Mouse (Mus musculus) gastrocnemius, postnatal 4 days (tissue): Measurements from ENCODE around the gene Atp8a2. TPM values are rescaled to one million over a fixed set of nuclear protein-coding genes. Genes with fewer than 3 reads are reported as not detected.

Source experiments
- DNase-seq, 2 experiments: peaks; one replicate each; pipeline ENCODE4 v3.0.0; 2021 to 2022; ENCODE audit warnings: low spot score in 2 of 2, mixed read lengths in 2 of 2
- total RNA-seq, 2 experiments: library from RNA; stranded (reverse); gene quantifications; 2 replicates each; pipeline ENCODE4 v1.2.3; 2021

The Atp8a2 gene
- total RNA-seq, 2 experiments from 2014 or later = 0.91 to 1.1 TPM

- no peak for DNase-seq
These were observed 540.4 kb downstream of the Atp8a2 start for GRCm38 (mm10) chr14:59656591-59656990.

GRCm38 (mm10) chr14:59649337-59649736 is 547.6 kb downstream of the Atp8a2 start:
- no peak for DNase-seq

GRCm38 (mm10) chr14:59648611-59649010 is 548.4 kb downstream of the Atp8a2 start:
- DNase-seq = no peak

- DNase-seq = no peak
These were observed 549.9 kb downstream of the Atp8a2 start for GRCm38 (mm10) chr14:59646826-59647697.

- DNase-seq = no peak
These were observed 552.1 kb downstream of the Atp8a2 start for GRCm38 (mm10) chr14:59644896-59645295.

GRCm38 (mm10) chr14:59644166-59644565 is 552.8 kb downstream of the Atp8a2 start:
- DNase-seq = no peak

- no peak for DNase-seq
These were observed 553.4 kb downstream of the Atp8a2 start for GRCm38 (mm10) chr14:59643582-59643981.

- no peak for DNase-seq
These were observed 555.1 kb downstream of the Atp8a2 start for GRCm38 (mm10) chr14:59641856-59642255.

GRCm38 (mm10) chr14:59638906-59639703 is 557.9 kb downstream of the Atp8a2 start:
- DNase-seq = no peak

- no peak for DNase-seq
These were observed 563.0 kb downstream of the Atp8a2 start for GRCm38 (mm10) chr14:59633988-59634387.

GRCm38 (mm10) chr14:59633295-59633898 is 563.6 kb downstream of the Atp8a2 start:
- no peak for DNase-seq

GRCm38 (mm10) chr14:59632067-59632466 is 564.9 kb downstream of the Atp8a2 start:
- no peak for DNase-seq

GRCm38 (mm10) chr14:59630096-59630495 is 566.9 kb downstream of the Atp8a2 start:
- no peak for DNase-seq

GRCm38 (mm10) chr14:59629308-59629707 is 567.7 kb downstream of the Atp8a2 start:
- no peak for DNase-seq

- peak in 1 of 2 experiments; percentile 42 for DNase-seq
These were observed 569.2 kb downstream of the Atp8a2 start for GRCm38 (mm10) chr14:59627823-59628222.

GRCm38 (mm10) chr14:59627142-59627680 is 569.8 kb downstream of the Atp8a2 start:
- DNase-seq = no peak

GRCm38 (mm10) chr14:59626711-59627110 is 570.3 kb downstream of the Atp8a2 start:
- peak in 1 of 2 experiments; percentile 25 for DNase-seq

- peak; percentile 41 to 70 for DNase-seq
These were observed 571.1 kb downstream of the Atp8a2 start for GRCm38 (mm10) chr14:59625806-59626364.

- peak; percentile 68 to 82 for DNase-seq
These were observed 571.7 kb downstream of the Atp8a2 start, which contains the start of gene Shisa2 for GRCm38 (mm10) chr14:59625158-59625805. TSS of gene Shisa2 (plus strand) at chr14:59625308.

GRCm38 (mm10) chr14:59624326-59624885 is 572.6 kb downstream of the Atp8a2 start:
- DNase-seq = no peak
